Mouse (Mus musculus): Measurements from ENCODE around the gene Zfp286.

The Zfp286 gene

DNA sequence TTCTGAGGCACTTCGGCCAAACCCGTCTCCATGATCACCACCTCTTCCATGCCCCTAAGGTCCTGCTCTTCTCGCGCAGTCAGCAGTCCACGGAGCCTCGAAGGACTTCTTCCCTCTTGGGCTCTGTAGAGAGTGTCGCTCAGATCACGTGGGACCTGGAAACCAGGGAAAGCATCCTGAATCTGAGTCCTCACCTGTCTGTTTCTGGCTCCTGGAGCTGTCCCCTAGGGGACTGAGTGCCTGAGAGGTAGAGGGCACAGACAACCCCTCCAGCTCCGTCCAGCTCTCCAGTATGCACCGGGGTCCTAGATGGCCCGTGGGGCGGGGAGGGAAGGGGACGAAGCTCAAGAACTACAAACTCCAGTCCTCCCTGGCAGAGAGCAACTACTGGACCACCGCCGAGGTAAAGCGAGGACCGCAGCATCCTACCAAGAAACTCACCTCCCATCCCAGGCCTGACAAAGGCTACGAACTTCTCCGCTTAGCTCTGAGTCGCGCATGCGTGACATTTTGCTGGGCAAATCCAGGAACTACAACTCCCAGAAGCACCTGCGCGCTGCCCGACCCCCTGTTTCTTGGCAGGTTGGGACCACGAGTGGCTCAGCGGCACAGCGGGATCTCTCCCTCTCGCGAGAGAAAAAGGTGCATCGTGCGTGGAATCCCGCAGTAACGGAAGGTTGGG is at the start of gene Zfp286:
Gene Zfp286, minus strand, starts transcription at position 528 of the 682 bp plus-strand sequence.
- DNase-seq (ENCODE audit: low spot score): peak; percentile 61

DNA sequence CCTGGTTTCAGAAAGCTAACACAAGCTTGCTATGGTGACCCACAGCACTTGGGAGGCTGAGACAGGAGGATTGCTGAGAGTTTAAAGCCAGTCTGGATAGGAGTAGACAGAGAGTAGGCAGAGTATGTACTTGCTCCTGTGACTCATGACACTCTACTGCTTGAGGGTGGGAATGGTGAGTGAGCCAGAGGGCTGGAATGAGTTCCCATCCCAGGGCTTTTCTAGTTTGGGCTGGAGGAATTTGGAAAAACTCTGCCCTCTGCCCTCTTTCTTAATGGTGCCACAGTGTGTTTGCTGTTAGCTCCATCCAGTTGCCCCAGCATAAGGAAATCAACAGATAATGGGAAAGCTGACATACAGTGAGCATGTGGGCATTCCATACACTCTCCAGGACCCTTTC is 42.6 kb upstream of the Zfp286 start:
- no peak for DNase-seq (ENCODE audit: low spot score)

DNA sequence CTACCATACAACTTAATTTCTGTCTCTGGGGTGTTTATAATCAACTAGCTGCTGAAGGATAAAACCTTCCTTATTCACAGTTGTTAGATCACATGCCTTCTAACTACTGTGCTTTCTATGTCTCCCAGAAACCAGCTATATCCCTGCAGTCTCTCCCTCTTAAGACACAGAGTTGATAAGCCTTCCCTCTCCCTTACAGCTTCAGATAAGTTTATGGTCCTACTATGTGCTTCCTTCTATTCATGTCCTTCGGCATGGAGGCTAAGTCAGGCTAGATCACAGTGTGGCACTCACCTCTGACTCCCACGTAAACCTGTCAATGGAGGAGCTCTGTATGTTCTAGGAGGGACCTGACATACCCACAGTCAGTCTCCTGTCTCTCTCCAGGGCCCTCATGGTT is 41.1 kb upstream of the Zfp286 start:
- no peak for DNase-seq (ENCODE audit: low spot score)

DNA sequence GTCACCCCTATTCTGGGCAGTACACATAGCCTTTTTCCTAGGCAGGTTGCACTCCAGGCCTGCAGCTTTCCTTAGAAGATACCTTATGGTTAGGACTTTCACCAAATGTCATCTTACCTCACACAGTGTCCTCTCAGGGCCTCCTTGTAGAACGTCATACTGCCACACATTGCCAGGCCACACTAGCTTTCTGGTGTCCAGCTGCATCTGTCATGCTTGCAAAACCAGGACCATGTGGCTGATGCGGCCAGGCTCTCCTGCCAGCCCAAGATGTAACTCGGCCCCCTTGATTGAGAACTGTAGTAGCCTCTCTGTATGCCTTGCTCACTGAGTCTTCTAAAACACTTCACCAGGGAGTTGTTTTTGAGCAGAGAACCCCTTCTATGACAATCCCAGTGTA is 38.6 kb upstream of the Zfp286 start:
- DNase-seq (ENCODE audit: low spot score): no peak

DNA sequence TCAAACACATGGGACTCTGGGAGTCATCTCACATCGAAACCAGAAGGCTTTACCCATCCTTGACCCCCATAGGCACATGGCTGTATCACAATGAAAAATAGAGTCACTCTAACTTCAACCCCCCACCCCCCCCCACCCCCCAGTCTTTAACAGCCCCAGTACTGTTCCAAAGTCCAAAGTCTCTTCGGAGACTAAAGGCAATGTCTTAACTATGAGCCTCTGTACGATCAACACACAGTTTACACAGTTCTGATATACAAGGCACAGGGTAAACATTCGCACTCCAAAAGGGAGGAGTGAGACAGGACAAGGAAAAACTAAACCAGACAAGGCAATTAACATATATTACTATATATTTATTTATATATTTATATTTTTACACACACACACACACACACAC is 37.9 kb upstream of the Zfp286 start:
- DNase-seq (ENCODE audit: low spot score): no peak

DNA sequence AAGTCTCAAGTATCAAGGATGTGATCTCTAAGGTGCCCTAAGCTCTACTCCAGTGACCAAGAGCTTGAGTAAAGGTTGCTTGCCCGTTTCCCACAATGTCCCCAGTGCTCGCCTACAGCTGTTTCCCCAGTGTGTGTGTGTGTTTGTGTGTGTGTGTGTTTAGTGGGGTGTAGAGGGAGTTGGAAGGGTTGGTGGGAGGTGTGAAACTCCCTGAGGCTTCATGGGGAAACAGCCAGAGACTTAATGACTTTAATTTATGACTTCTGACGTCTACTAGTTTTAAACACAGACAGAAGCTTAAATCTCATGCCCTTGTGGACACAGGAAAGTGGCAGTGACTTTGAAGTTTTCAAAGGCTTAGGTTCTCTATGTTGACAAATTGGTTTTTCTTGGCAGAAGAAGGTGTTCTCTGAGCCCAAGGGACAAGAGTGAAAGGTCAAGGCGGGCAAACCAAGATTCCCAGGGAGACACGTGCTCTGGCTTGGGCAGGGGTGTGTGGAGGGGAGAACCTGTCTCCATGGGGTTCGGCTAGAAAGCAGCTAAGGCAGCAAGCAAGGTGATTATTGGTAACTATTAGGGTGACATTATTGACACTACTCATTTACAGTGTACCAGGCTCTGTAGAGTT is 37.0 kb upstream of the Zfp286 start:
- no peak for DNase-seq (ENCODE audit: low spot score)

DNA sequence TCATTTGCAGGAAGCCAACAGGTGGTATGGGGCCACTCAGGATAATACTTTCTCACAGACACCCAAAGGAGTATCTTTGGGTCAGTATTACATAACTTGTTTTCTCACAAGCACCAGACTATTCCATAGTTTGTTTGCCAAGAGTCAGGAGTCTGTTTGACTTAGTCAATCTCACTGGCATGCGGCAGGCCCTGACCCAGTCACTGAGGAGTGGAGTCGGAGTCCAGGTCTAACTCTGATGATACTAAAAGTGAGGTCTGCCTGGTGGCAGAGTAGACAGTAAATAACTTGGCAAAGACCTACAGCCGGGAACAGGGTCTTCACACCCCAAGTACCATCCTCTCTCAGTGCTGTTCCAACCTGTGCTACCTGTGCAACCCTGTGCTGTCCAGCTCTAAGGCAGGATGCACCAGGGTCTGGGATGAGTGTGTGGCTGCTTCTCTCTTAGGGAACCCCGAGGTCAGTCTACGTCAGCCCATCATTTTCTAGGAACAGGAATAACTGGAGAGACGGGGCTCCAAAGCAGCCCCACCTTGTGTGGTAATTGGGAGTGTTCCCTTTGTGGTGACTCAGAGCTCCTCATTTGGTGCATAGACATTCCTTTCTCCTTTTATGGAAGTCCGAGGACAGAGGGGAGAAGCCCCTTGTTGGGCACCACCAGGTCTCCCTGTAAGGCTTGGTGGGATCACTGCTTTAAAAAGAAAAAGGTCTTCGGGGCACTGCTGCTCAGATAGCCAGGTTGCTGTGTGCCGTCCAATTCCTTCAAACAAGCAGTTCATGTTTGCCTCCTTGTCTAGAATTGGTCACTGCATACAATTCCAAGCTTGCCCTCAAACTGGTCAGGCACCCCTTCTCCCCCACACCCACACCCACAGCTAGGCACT is 36.2 kb upstream of the Zfp286 start:
- DNase-seq (ENCODE audit: low spot score): no peak

DNA sequence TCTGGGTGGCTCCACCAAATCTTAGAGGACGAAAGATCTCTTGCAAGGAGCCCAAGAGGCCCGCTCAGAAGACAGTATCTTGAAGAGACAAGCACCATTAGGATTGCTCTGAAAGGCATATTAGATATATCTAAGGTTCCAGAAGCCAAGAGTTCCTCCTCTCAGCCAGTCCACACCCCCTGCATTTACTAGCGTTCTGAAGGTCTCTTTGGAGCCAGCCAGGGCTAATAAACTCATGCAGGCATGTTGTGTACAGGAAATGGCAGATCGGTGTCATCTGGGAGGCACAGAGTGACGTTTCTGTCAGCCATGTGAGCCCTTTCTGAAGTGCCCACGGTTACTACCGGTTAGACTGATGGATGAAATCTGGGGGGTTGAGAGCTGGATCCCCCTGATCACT is 34.9 kb upstream of the Zfp286 start:
- no peak for DNase-seq (ENCODE audit: low spot score)

DNA sequence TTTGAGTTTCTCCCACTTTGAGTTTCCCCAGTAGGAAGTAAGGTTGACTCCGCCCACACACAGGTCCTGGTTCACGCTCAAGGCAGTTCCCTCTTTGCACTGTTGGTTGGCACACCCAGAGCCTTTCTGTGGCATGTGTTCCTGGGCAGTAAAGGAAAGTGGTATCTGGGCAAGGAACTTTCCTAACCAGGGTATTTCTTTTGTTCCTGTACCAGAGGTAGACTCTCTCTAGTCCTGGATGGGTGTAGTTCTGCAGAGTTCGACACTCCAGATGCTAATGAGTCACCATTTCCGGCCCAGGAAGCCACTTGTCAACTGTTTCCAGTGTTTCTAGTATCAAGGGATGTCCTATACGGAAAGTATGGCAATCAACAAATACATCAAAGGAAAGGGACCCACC is 32.6 kb upstream of the Zfp286 start:
- no peak for DNase-seq (ENCODE audit: low spot score)

DNA sequence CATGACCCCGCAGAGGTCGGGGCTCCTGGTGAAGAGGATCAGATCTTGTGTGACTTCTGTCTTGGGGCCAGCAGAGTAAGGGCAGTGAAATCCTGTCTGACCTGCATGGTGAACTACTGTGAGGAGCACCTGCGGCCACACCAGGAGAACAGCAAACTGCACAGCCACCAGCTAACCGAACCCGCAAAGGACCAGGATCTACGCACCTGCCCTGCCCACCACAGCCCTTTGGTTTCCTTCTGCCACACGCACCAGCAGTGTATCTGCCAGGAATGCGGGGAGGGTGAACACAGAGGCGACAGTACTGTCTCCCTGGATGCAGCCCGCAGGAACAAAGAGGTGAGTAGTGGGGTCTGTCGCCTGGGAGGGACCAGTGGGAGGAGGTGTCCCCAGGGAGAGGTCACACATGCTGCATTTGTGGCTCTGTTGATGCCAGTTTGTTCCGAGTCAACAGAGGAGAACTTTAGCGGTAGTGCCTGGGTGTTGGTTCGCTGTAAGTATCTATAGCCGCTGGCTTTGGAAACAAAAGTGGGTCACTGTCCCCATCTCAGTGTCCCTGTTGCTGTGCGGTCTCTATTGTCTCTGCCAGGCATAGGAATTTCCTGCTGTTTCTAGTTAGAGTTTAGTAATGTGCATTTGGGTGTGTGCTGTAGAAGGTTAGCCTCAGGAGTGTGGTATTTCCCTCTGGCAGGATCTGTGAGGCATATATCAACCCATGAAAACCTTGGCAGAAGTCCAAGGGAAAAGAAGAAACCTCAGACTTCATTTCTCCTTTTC is 31.6 kb upstream of the Zfp286 start:
- DNase-seq (ENCODE audit: low spot score): peak; percentile 28

DNA sequence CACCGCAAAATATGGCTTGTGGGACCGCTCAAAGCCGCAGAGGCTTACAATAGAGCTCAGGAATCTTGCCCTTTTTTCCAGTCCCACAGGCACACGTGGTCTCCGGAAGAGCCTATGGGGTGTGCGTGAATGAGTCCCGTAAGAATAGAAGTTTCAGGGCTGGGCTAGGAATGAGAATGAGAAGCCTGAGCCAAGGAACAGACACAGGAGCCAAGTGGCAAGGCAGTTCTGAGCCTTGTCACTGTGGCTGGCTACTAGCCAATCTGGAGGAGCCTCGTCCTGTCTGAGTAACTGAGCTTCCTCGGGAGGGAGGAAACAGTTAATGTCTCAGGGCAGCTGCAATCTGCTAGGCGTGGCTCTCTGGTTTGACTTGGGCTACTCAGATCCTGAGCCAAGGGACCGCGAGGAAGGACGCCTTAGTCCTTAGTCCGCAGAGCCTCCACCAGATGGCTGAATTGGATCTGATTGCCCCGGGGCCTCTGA is 30.8 kb upstream of the Zfp286 start, which contains the start of gene Trim16:
Gene Trim16, plus strand, starts transcription at position 173 of the 483 bp plus-strand sequence.
- DNase-seq (ENCODE audit: low spot score): peak; percentile 44

DNA sequence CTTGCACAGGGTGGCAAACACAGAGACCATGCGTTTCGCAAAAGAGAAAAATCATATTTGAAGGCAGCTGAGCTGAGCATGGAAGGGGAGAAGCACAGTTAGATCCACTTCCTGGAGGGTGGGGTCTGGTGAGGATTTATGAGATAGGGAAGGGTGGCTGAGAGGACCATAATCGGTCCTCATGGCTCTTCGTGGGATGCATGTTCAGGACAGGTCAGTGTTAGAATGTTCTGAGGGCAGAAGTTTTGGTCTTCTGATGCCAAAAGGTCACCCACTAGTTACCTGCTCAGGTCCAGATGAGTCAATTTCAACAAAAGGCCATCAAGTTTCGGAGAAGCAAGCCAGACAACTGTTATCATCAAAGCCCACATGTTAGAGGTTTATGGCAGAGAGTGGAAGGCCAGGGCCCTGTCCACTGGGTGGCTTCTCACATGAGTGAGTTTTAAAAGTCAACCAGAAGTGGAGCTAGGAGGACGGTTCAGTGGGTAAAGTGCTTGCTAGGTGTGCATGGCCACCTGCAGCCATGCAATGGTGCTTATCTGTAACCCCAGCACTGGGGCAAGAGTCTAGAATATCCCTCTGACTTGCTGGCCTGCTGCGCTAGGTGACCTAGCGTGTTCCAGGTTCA is 29.9 kb upstream of the Zfp286 start:
- no peak for DNase-seq (ENCODE audit: low spot score)

DNA sequence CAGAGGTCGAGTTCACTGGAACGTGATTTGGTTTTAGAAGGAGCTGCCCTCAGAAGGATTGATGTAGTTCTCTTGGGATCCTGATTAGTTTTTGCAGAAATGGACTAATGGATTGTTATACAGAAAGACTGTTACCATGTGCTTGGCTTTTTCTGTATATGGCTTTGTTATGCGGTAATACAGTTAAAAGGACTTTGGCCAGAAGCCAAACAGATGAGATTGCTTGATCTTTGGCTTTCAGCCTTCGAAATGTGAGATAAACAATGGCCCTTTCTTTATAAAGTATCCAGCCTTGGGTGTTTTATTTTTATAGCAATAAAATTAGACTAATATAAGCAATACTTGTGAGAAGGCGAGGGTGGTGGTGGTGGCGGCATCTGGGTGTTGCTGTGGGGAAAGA is 27.3 kb upstream of the Zfp286 start:
- no peak for DNase-seq (ENCODE audit: low spot score)

DNA sequence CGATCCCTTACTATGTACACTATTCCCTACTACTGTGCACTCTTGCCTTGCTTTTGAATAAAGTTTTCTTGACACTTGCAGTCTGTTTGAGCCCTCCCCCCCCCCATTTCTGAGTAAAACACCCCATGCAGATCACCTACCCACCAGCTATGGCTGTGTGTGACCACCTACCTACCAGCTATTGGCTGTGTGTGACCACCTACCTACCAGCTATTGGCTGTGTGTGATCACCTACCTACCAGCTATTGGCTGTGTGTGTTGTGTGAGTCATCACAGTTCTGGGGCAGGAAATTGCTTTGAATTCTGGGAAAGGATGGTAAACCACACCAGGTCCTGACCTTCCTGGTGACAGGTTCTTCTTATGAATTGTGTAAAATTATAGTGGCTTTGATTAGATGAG is 26.2 kb upstream of the Zfp286 start:
- DNase-seq (ENCODE audit: low spot score): no peak

DNA sequence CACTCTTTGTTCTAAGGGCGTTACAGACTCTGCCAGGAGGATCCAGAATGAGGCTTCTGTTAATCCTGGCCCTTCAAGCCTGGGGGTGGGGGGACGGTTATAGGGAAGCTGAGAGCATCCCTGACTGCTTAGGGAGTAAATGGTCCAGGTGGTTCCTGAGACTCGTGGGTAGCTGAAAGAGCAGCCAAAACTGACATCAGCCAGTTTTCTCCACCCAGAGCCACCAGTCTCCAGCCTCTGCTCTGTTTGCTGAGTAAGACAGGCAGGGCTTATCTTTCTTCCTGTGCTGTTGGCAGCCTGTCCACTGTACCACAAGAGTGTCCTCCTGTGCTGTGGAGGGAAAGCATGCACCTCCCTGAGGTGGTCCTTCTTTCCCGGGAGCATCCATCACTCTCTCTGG is 25.4 kb upstream of the Zfp286 start:
- no peak for DNase-seq (ENCODE audit: low spot score)

DNA sequence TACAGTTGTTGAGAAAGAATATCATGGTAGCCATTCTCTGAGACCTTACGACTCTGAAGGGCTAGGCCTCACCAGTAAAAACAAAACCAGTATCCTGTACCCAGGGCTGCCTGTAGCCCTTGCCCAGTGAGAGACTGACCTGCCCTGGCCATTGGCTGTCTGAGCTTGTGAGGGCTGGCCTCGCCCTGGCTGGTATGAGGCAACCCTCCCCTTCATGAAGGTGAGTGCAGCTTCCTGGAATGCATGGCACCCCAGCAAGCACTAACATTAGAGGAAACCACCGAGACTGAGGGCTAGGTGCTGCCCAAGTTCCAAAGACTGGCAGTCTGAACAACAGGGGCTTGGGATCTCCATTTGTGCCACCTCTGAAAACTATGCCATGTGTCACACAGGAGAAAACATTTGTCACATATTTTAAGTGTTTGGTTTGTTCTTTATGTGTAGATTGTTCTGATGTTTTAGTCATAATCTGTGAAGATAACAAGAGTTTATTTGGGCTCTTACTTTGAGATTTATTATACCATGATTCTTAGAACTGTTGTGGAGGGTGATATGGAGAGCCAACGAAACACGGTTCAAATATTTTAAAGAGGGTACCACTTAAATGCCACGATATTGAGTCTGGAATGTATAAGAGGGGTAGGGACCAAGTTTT is 24.8 kb upstream of the Zfp286 start:
- no peak for DNase-seq (ENCODE audit: low spot score)

DNA sequence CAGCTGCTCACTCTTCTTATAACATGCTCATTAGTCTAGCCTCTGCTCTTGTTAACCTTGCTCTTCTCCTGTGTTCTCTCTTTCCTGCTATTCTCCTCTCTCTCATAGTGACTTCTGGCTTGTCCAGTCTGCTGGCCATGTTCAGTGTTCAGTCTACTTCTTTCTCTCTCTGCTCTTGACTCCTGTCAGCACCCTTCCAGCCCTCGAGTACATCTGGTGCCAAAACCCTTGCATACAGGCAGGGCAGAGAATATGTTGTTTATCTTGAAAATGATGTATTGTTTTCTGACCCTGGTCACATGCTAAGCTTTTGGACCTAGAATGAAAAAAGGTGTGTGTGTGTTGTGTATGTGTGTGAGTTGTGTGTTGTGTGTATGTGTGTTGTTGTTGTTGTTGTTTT is 24.2 kb upstream of the Zfp286 start:
- no peak for DNase-seq (ENCODE audit: low spot score)

DNA sequence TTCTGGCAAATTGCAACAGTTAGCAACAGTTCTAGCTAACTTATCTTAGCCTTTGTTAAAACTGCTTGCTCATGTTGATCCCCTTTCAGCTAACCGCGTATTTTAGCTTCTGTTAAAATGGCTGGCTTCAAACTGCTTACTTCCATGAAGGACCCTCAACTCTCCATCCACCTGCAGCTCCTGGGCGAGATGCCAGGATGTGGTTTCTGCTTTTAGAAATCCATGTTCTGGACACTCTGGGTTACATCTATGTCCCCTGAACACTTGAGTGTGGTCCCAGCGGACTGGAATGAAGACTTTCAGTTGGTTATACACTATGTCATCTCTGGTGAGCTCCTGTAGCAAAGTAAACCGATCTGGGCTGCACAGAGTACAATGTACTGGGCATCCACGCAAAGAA is 23.0 kb upstream of the Zfp286 start:
- no peak for DNase-seq (ENCODE audit: low spot score)

DNA sequence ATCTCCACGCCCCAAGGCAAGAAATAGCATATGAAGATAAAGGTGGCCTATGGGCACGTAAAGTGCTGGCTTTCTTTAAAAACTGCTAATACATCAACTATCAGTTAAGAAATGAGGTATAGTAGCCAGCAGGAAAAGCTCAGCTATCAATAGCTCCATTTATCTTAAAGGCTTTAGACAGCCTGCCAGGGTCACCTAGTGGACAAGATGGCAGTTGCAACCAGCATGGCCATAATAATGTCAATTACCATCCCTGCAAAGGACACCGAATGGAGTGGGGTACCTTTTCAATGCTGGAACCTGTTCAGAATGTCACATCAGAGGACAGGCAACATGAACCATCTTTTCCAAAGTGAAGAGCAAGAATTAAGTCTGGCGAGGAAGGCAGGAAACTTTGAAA is 19.9 kb upstream of the Zfp286 start:
- no peak for DNase-seq (ENCODE audit: low spot score)

DNA sequence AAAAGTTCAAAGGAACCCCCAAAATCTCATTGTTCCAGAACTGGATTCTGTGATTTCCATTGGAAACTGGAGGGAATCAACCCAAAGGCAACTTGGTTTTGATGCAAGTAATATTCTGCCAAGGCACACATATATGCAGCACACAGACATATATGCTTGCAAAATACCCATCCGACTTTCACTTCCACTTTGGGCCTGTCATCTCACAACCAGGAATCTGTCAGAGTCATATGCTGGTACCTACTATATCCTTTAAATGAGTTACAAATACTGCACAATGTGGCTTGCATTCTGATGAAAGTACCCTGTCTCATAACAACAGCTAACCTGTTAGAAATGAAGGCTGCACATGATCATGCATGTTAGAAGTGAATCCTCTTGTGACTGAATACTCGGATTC is 18.7 kb upstream of the Zfp286 start:
- no peak for DNase-seq (ENCODE audit: low spot score)

DNA sequence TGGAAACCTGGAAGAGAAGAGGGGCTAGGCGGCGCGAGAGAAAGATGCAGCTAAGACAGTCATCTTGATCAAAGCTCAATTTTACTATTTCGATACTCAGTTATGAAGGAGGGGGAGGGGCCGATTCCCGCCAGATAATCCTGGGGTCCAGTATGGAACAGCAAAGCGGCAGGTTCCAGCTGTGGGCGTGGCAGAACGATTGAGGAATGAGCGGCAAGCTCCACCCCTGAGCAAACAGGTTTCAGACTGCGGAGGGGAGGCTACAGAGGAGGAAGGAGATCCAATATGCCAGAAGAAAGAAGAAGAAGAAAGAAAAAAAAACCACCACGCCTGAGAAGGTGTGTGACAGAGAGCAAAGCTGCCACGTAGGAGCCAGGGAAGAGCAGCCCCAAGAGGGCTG is 14.9 kb upstream of the Zfp286 start:
- no peak for DNase-seq (ENCODE audit: low spot score)

Measured in ovary, postnatal 10 days (tissue).